Mouse (Mus musculus) heart, embryonic 11.5 days (tissue): Measurements from ENCODE around the gene Nudt9. TPM values are rescaled to one million over a fixed set of nuclear protein-coding genes. Genes with fewer than 3 reads are reported as not detected.
A peak's percentile ranks its signal among the peaks of the same experiment; 100 is the strongest.

Experiments
- ATAC-seq: fragments of 200-750 bp; cut with Nextera tagmentation; replicated peaks from 2 replicates; pipeline ENCODE4 v1.8.0; 2017; ENCODE audit warnings: moderate library complexity; ENCODE audit not compliant: insufficient number of reproducible peaks, low FRiP score, low TSS enrichment
- H3K27ac ChIP-seq: fragments of 300-500 bp; sonication (generic); 2 replicates; pipeline ENCODE4 v1.5.1; 2014; ENCODE audit warnings: mild to moderate bottlenecking, low read depth, low read length
- H3K27me3 ChIP-seq: fragments of 300-500 bp; sonication (generic); 2 replicates; pipeline ENCODE4 v1.6.1; 2014; ENCODE audit warnings: mild to moderate bottlenecking, low read length, mixed read lengths; ENCODE audit not compliant: control insufficient read depth, insufficient read depth
- H3K36me3 ChIP-seq: fragments of 300-500 bp; sonication (generic); 2 replicates; pipeline ENCODE4 v1.6.1; 2014; ENCODE audit warnings: mild to moderate bottlenecking, low read length, moderate library complexity, mixed read lengths; ENCODE audit not compliant: control insufficient read depth, insufficient read depth
- H3K4me1 ChIP-seq: fragments of 300-500 bp; sonication (generic); 2 replicates; pipeline ENCODE4 v1.6.1; 2014; ENCODE audit warnings: low read length; ENCODE audit not compliant: control insufficient read depth, insufficient read depth
- H3K4me2 ChIP-seq: fragments of 300-500 bp; sonication (generic); 2 replicates; pipeline ENCODE4 v1.6.1; 2014; ENCODE audit warnings: mild to moderate bottlenecking, moderate library complexity
- H3K4me3 ChIP-seq: fragments of 300-500 bp; sonication (generic); 2 replicates; pipeline ENCODE4 v1.5.1; 2014; ENCODE audit warnings: low read depth, low read length
- H3K9ac ChIP-seq: fragments of 300-500 bp; sonication (generic); 2 replicates; pipeline ENCODE4 v1.6.1; 2014; ENCODE audit warnings: mild to moderate bottlenecking, low read depth, low read length, moderate library complexity
- H3K9me3 ChIP-seq: fragments of 300-500 bp; sonication (generic); replicated peaks from 2 replicates; pipeline ENCODE4 v1.6.1; 2016; ENCODE audit warnings: low read length; ENCODE audit not compliant: control insufficient read depth
- WGBS: fragments of 180-500 bp; shearing (Covaris S2); extraction: QIAGEN DNeasy Blood & Tissue Kit; methylation state at CpG from one replicate; pipeline ENCODE4 v1.1.7; 2014; ENCODE audit not compliant: insufficient replicate concordance; 5-methylcytosine and 5-hydroxymethylcytosine counted together
- polyA plus RNA-seq: library from polyadenylated mRNA; unstranded; fragments of >200 nt; fragmentation: Nextera tagmentation; extraction: Ambion mirVana; gene quantifications from 2 replicates; pipeline ENCODE4 v1.2.1, GENCODE M21; 2014

The Nudt9 gene
- polyA plus RNA-seq, 1 experiment from 2014 or later, result 51.8 TPM

GRCm38 (mm10) chr5:104061936-104062772 lies 16.0 kb downstream of the Nudt9 start:
- no peaks in the 10 kb centered on the region for H3K9me3 ChIP-seq
- no peak overlapping the region for H3K27ac ChIP-seq
- no peak overlapping the region for H3K9ac ChIP-seq
- H3K36me3 ChIP-seq, result peaks cover 17% of the 10 kb centered on the region
- no peaks in the 10 kb centered on the region for H3K27me3 ChIP-seq
- H3K4me3 ChIP-seq, result no peak overlapping the region
- no peak overlapping the region for H3K4me2 ChIP-seq
- no peak for ATAC-seq
- no peaks in the 10 kb centered on the region for H3K4me1 ChIP-seq
- WGBS, result 85% methylated on average over 13 of the region's 13 CpGs

GRCm38 (mm10) chr5:104062773-104063551 lies 16.9 kb downstream of the Nudt9 start:
- 90% methylated on average over 11 of the region's 11 CpGs for WGBS
- Histone ChIP-seq H3K4me3 (no peak overlapping the region), H3K36me3 (peaks cover 17% of the 10 kb centered on the region), H3K9ac (no peak overlapping the region), H3K27ac (no peak overlapping the region), H3K27me3 (no peaks in the 10 kb centered on the region), H3K9me3 (no peaks in the 10 kb centered on the region), H3K4me2 (no peak overlapping the region), H3K4me1 (no peaks in the 10 kb centered on the region)
- no peak for ATAC-seq

- Histone ChIP-seq H3K36me3 (peaks cover 4% of the 10 kb centered on the region), H3K9me3 (no peaks in the 10 kb centered on the region), H3K4me2 (no peak overlapping the region), H3K4me3 (no peak overlapping the region), H3K27ac (no peak overlapping the region), H3K9ac (no peak overlapping the region), H3K4me1 (peaks cover 6% of the 10 kb centered on the region; the same call in 1 of the 2 replicates), H3K27me3 (no peaks in the 10 kb centered on the region)
- 83% methylated on average over 7 of the region's 7 CpGs for WGBS
- no peak for ATAC-seq
These were observed 22.6 kb downstream of the Nudt9 start for GRCm38 (mm10) chr5:104068751-104069150.

- ATAC-seq, result no peak
- Histone ChIP-seq H3K36me3 (no peaks in the 10 kb centered on the region), H3K9ac (no peak overlapping the region), H3K4me3 (no peak overlapping the region), H3K27me3 (no peaks in the 10 kb centered on the region), H3K9me3 (no peaks in the 10 kb centered on the region), H3K4me1 (peaks cover 6% of the 10 kb centered on the region; the same call in 1 of the 2 replicates), H3K27ac (no peak overlapping the region), H3K4me2 (no peak overlapping the region)
- 70% methylated on average over 4 of the region's 4 CpGs for WGBS
These were observed 24.9 kb downstream of the Nudt9 start for GRCm38 (mm10) chr5:104071048-104071447.

GRCm38 (mm10) chr5:104072272-104072886 lies 26.3 kb downstream of the Nudt9 start:
- Histone ChIP-seq H3K4me3 (no peak overlapping the region), H3K4me1 (peaks cover 6% of the 10 kb centered on the region; the same call in 1 of the 2 replicates), H3K27me3 (no peaks in the 10 kb centered on the region), H3K9me3 (no peaks in the 10 kb centered on the region), H3K36me3 (no peaks in the 10 kb centered on the region), H3K4me2 (0 out of 2 replicates have a peak overlapping the region, but pooled peaks have one; percentile 19), H3K9ac (no peak overlapping the region), H3K27ac (peak overlapping the region; percentile 73)
- WGBS, result 23% methylated on average over 6 of the region's 8 CpGs
- ATAC-seq, result peak; percentile 91

GRCm38 (mm10) chr5:104073602-104074001 lies 27.5 kb downstream of the Nudt9 start:
- Histone ChIP-seq H3K4me2 (no peak overlapping the region), H3K27ac (no peak overlapping the region), H3K9ac (no peak overlapping the region), H3K9me3 (no peaks in the 10 kb centered on the region), H3K27me3 (no peaks in the 10 kb centered on the region), H3K4me3 (no peak overlapping the region), H3K4me1 (peaks cover 6% of the 10 kb centered on the region; the same call in 1 of the 2 replicates), H3K36me3 (no peaks in the 10 kb centered on the region)
- WGBS, result 81% methylated on average over 5 of the region's 5 CpGs
- peak; percentile 87 for ATAC-seq

GRCm38 (mm10) chr5:104074388-104074787 lies 28.3 kb downstream of the Nudt9 start:
- H3K4me1 ChIP-seq, result peaks cover 6% of the 10 kb centered on the region; the same call in 1 of the 2 replicates
- no peak for ATAC-seq
- H3K9ac ChIP-seq, result no peak overlapping the region
- H3K36me3 ChIP-seq, result no peaks in the 10 kb centered on the region
- no peak overlapping the region for H3K27ac ChIP-seq
- H3K4me3 ChIP-seq, result no peak overlapping the region
- H3K4me2 ChIP-seq, result peak overlapping the region; percentile 30
- H3K9me3 ChIP-seq, result no peaks in the 10 kb centered on the region
- 18% methylated on average over 12 of the region's 12 CpGs for WGBS
- no peaks in the 10 kb centered on the region for H3K27me3 ChIP-seq

GRCm38 (mm10) chr5:104076361-104076760 lies 30.3 kb downstream of the Nudt9 start:
- WGBS, result 19% methylated on average over 10 of the region's 10 CpGs
- Histone ChIP-seq H3K4me1 (peaks cover 6% of the 10 kb centered on the region; the same call in 1 of the 2 replicates), H3K36me3 (no peaks in the 10 kb centered on the region), H3K27me3 (no peaks in the 10 kb centered on the region), H3K4me2 (no peak overlapping the region), H3K27ac (no peak overlapping the region), H3K4me3 (no peak overlapping the region), H3K9me3 (no peaks in the 10 kb centered on the region), H3K9ac (no peak overlapping the region)
- no peak for ATAC-seq
